Comparison of ENCODE assay signal across 10 mouse cellular contexts in the genomic region with DNA sequence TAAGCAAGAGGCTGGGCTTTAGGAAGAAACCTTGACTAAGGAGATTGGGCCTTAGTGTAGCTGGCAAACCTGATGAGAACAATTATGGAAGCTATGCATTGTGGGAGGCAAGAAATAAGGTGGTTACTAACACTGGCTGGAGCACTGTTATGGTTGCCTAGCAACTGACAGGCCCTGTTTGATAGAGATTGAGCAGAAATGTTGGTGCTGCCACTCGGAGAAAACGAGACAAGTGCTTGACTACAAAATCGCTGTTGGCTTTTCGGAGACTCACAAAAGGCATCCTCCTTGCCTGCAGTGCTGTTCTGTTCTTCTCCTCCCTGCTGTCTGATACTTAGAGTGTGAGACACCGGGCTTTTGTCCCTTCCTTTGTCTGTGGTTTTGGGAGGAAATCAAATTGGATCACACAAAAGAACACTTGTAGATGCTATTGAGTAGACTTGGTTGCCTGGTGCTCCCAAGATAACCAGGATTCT. TPM values are rescaled to one million over a fixed set of nuclear protein-coding genes. Genes with fewer than 3 reads are reported as not detected.
DNase-seq lines count a peak whose midpoint lies in the region; ATAC-seq and TF ChIP-seq lines count a peak whose summit lies in the region.
"Had no signal": no experiment of that assay in that cellular context is flagged by ENCODE, and none has a peak within 500 bp of the region (broad histone marks: within the 10 kb centered on the region; RNA-seq: fewer than 3 reads in every experiment).

No protein-coding gene starts in this region.

- 22% methylated on average over 5 of the region's 5 CpGs for WGBS in forebrain, embryonic 10.5 days
- WGBS in kidney, adult 2 months = 87% methylated on average over 5 of the region's 5 CpGs

- peak; percentile 46 for DNase-seq in right cerebral cortex, adult 18-20 months
- no peak for DNase-seq in right cerebral cortex, postnatal 14 days
- peak; percentile 39 for DNase-seq in forebrain, embryonic 10.5 days (ENCODE audit: extremely low spot score, low spot score)
- peak; percentile 33 to 36 for DNase-seq in layer of hippocampus, postnatal 36 days
- DNase-seq in telencephalon, adult 2 months (ENCODE audit: low read depth, low spot score) = peak; percentile 60
- DNase-seq in kidney, adult 2 months = no peak
- DNase-seq: liver, postnatal 0 days had no signal

- H3K4me1 ChIP-seq in forebrain, embryonic 10.5 days = peaks cover 21% of the 10 kb centered on the region
- peaks cover 3% of the 10 kb centered on the region; the same call in 1 of the 2 replicates for H3K4me1 ChIP-seq in kidney, adult 2 months (ENCODE audit: control insufficient read depth, insufficient read depth, low read length)

- H3K9me3 ChIP-seq in forebrain, embryonic 10.5 days = no peaks in the 10 kb centered on the region

- TF ChIP-seq CTCF in kidney, adult 2 months (conservative IDR thresholded peaks at IDR 0.05; ENCODE audit: insufficient read depth, insufficient read length, low read depth, low read length) = no peak

- no peak overlapping the region for H3K4me3 ChIP-seq in forebrain, embryonic 10.5 days
- no peak overlapping the region for H3K4me3 ChIP-seq in kidney, adult 2 months (ENCODE audit: insufficient read depth, low read depth, low read length)
- H3K4me3 ChIP-seq: erythroblast, embryonic 14.5 days had no signal

- H3K36me3 ChIP-seq in forebrain, embryonic 10.5 days (replicated peaks) = peaks cover 82% of the 10 kb centered on the region
- H3K36me3 ChIP-seq in kidney, adult 2 months (ENCODE audit: control insufficient read depth, insufficient read depth, low read length) = no peaks in the 10 kb centered on the region

- no peak for TF ChIP-seq POLR2A in kidney, adult 2 months (IDR thresholded peaks at IDR 0.05; ENCODE audit: low read depth, low read length)

- no peaks in the 10 kb centered on the region for H3K27me3 ChIP-seq in forebrain, embryonic 10.5 days (ENCODE audit: poor library complexity, severe bottlenecking)
- no peaks in the 10 kb centered on the region for H3K27me3 ChIP-seq in kidney, adult 2 months (replicated peaks; ENCODE audit: control insufficient read depth, insufficient read depth, low read length)

- H3K27ac ChIP-seq in forebrain, embryonic 10.5 days = peak overlapping the region; percentile 77
- H3K27ac ChIP-seq in kidney, adult 2 months (ENCODE audit: insufficient read depth, low read depth, low read length) = no peak overlapping the region

- ATAC-seq in erythroblast, adult 5-6 weeks (replicated peaks; ENCODE audit: low FRiP score, poor library complexity, severe bottlenecking) = no peak
- no peak for ATAC-seq in megakaryocyte, adult 5-6 weeks (ENCODE audit: poor library complexity, severe bottlenecking)
- ATAC-seq: liver, postnatal 0 days had no signal

RNA-seq across cellular contexts. Expression of a gene that starts 38.9 kb away (rescaled TPM):
- 90.5 and 95.6 TPM in 2 replicates for polyA plus RNA-seq in forebrain, embryonic 10.5 days (2016; fragmentation: Nextera tagmentation; extraction: Ambion mirVana)
- 10 to 100 TPM; 26.3 to 31.8 TPM for total RNA-seq in layer of hippocampus, postnatal 36 days (2021)
- total RNA-seq in erythroblast, adult 5-6 weeks (2015; ENCODE audit: low replicate concordance) = 2.9 and 20.2 TPM in 2 replicates
- total RNA-seq in erythroblast, adult 5-6 weeks (2017; ENCODE audit: low replicate concordance) = 2.6 and 7.1 TPM in 2 replicates
- 25.6 and 30.3 TPM in 2 replicates for total RNA-seq in megakaryocyte, adult 5-6 weeks (2015)
- 11.9 and 13.5 TPM in 2 replicates for total RNA-seq in megakaryocyte, adult 5-6 weeks (2017)
- polyA plus RNA-seq in kidney, adult 2 months (2012; rRNA removed) = 11.2 and 11.7 TPM in 2 replicates

RNA-seq across cellular contexts. Expression of a gene that starts 38.9 kb away (rescaled TPM):
- 24.9 and 25.0 TPM in 2 replicates for polyA plus RNA-seq in forebrain, embryonic 10.5 days (2016; fragmentation: Nextera tagmentation; extraction: Ambion mirVana)
- under 1 TPM; 0.17 to 0.86 TPM for total RNA-seq in layer of hippocampus, postnatal 36 days (2021)
- total RNA-seq in erythroblast, adult 5-6 weeks (2015; ENCODE audit: low replicate concordance) = 2.3 and 6.5 TPM in 2 replicates
- 4.9 and 6.0 TPM in 2 replicates for total RNA-seq in erythroblast, adult 5-6 weeks (2017; ENCODE audit: low replicate concordance)
- total RNA-seq in megakaryocyte, adult 5-6 weeks (2015) = 5.4 and 7.0 TPM in 2 replicates
- total RNA-seq in megakaryocyte, adult 5-6 weeks (2017) = 12.8 and 17.3 TPM in 2 replicates
- 0.24 and 0.25 TPM in 2 replicates for polyA plus RNA-seq in kidney, adult 2 months (2012; rRNA removed)

RNA-seq across cellular contexts. Expression of a gene that starts 41.1 kb away (rescaled TPM):
- 0.16 and 0.38 TPM in 2 replicates for polyA plus RNA-seq in forebrain, embryonic 10.5 days (2016; fragmentation: Nextera tagmentation; extraction: Ambion mirVana)
- 1 to 10 TPM; 7.4 TPM for total RNA-seq in layer of hippocampus, postnatal 36 days (2021)
- total RNA-seq in erythroblast, adult 5-6 weeks (2015; ENCODE audit: low replicate concordance) = not detected in 2 replicates
- total RNA-seq in erythroblast, adult 5-6 weeks (2017; ENCODE audit: low replicate concordance) = 0.42 TPM in 1 of 2 replicates, not detected in the other
- total RNA-seq in megakaryocyte, adult 5-6 weeks (2015) = 0.16 and 0.23 TPM in 2 replicates
- total RNA-seq in megakaryocyte, adult 5-6 weeks (2017) = 0.16 and 0.40 TPM in 2 replicates
- polyA plus RNA-seq in kidney, adult 2 months (2012; rRNA removed) = 0.07 and 0.50 TPM in 2 replicates
- polyA plus RNA-seq: erythroblast, embryonic 14.5 days had no signal

Comparison
In these comparisons a context has a peak if more than half of its experiments do, and no peak if none do; other contexts are left out.
1. DNase-seq: peak in right cerebral cortex, adult 18-20 months (single experiment), forebrain, embryonic 10.5 days (single experiment), layer of hippocampus, postnatal 36 days (2 of 2) and telencephalon, adult 2 months (single experiment); none in right cerebral cortex, postnatal 14 days (single experiment) and kidney, adult 2 months (single experiment).
2. RNA of a gene that starts 41.1 kb away (total RNA-seq): 7.4 TPM in layer of hippocampus, postnatal 36 days; 0.16 to 0.40 TPM in megakaryocyte, adult 5-6 weeks and 0.42 TPM in erythroblast, adult 5-6 weeks; every median in the first group is over 4 times any median in the second.